In genomic region chr6:52893811-52894500, GRCm38 (mm10) we compare ENCODE assay signal across 8 mouse cellular contexts.
DNase-seq lines count a peak whose midpoint lies in the region; ATAC-seq lines count a peak whose summit lies in the region.
"Had no signal": no experiment of that assay in that cellular context is flagged by ENCODE, and none has a peak within 500 bp of the region (broad histone marks: within the 10 kb centered on the region; RNA-seq: fewer than 3 reads in every experiment).

No protein-coding gene starts in this region.

- H3K4me1 ChIP-seq in neural tube, embryonic 11.5 days (ENCODE audit: control insufficient read depth, insufficient read depth, low read length) = peaks cover 15% of the 10 kb centered on the region
- H3K4me1 ChIP-seq in forebrain, embryonic 15.5 days = peaks cover 27% of the 10 kb centered on the region
- no peaks in the 10 kb centered on the region for H3K4me1 ChIP-seq in stomach, embryonic 16.5 days (ENCODE audit: control insufficient read depth, insufficient read depth, low read length)

- no peak overlapping the region for H3K27ac ChIP-seq in neural tube, embryonic 11.5 days (ENCODE audit: low read depth, low read length)
- H3K27ac ChIP-seq in forebrain, embryonic 15.5 days (replicated peaks) = peak overlapping the region; percentile 54
- no peak overlapping the region for H3K27ac ChIP-seq in stomach, embryonic 16.5 days (ENCODE audit: low read length)
- H3K27ac ChIP-seq: limb, embryonic 15.5 days had no signal

- no peak overlapping the region for H3K4me3 ChIP-seq in neural tube, embryonic 11.5 days (ENCODE audit: low read depth, low read length)
- H3K4me3 ChIP-seq in forebrain, embryonic 15.5 days = no peak overlapping the region
- no peak overlapping the region for H3K4me3 ChIP-seq in stomach, embryonic 16.5 days (replicated peaks; ENCODE audit: low read length)
- H3K4me3 ChIP-seq: limb, embryonic 15.5 days had no signal

- no peaks in the 10 kb centered on the region for H3K36me3 ChIP-seq in neural tube, embryonic 11.5 days (ENCODE audit: control insufficient read depth, insufficient read depth, low read length)
- H3K36me3 ChIP-seq in forebrain, embryonic 15.5 days = no peaks in the 10 kb centered on the region
- no peaks in the 10 kb centered on the region for H3K36me3 ChIP-seq in stomach, embryonic 16.5 days (ENCODE audit: control insufficient read depth, insufficient read depth, low read length)

- WGBS in neural tube, embryonic 11.5 days = 38% methylated on average over 9 of the region's 9 CpGs
- WGBS in forebrain, embryonic 15.5 days = 9% methylated on average over 9 of the region's 9 CpGs
- WGBS in stomach, embryonic 16.5 days = 58% methylated on average over 9 of the region's 9 CpGs

- peak; percentile 15 for DNase-seq in neural tube, embryonic 11.5 days (ENCODE audit: low spot score)
- no peak for DNase-seq in neural tube, embryonic 10.5 days (ENCODE audit: extremely low spot score, low spot score)
- DNase-seq in layer of hippocampus, adult 8-10 months (ENCODE audit: low spot score in 2 of 2) = peak; percentile 29 to 39
- no peak for DNase-seq in frontal cortex, postnatal 14 days (ENCODE audit: low spot score in 2 of 2)
- no peak for DNase-seq in kidney, postnatal 36 days

- H3K4me2 ChIP-seq in neural tube, embryonic 11.5 days (ENCODE audit: low read depth) = no peak overlapping the region
- peak overlapping the region; percentile 39 for H3K4me2 ChIP-seq in forebrain, embryonic 15.5 days (replicated peaks)
- peak overlapping the region; percentile 3; the same call in 1 of the 2 replicates for H3K4me2 ChIP-seq in stomach, embryonic 16.5 days (ENCODE audit: low read depth, low read length)
- H3K4me2 ChIP-seq: limb, embryonic 15.5 days had no signal

- peak; percentile 79 for ATAC-seq in neural tube, embryonic 11.5 days (ENCODE audit: insufficient read depth, low FRiP score, low TSS enrichment)
- peak; percentile 90 for ATAC-seq in forebrain, embryonic 15.5 days (replicated peaks)
- ATAC-seq in stomach, embryonic 16.5 days (ENCODE audit: insufficient read depth, low FRiP score) = no peak

- no peaks in the 10 kb centered on the region for H3K27me3 ChIP-seq in neural tube, embryonic 11.5 days (ENCODE audit: control insufficient read depth, insufficient read depth, low read length)
- H3K27me3 ChIP-seq in forebrain, embryonic 15.5 days = peaks cover 12% of the 10 kb centered on the region; the same call in 1 of the 2 replicates
- no peaks in the 10 kb centered on the region for H3K27me3 ChIP-seq in stomach, embryonic 16.5 days (ENCODE audit: control insufficient read depth, insufficient read depth, low read length)
- H3K27me3 ChIP-seq: limb, embryonic 15.5 days had no signal

- no peaks in the 10 kb centered on the region for H3K9me3 ChIP-seq in neural tube, embryonic 11.5 days (ENCODE audit: control insufficient read depth, low read length)
- no peaks in the 10 kb centered on the region for H3K9me3 ChIP-seq in forebrain, embryonic 15.5 days
- no peaks in the 10 kb centered on the region for H3K9me3 ChIP-seq in stomach, embryonic 16.5 days (replicated peaks; ENCODE audit: control insufficient read depth, low read length)
- H3K9me3 ChIP-seq: limb, embryonic 15.5 days had no signal

- no peak overlapping the region for H3K9ac ChIP-seq in neural tube, embryonic 11.5 days (ENCODE audit: low read length)
- H3K9ac ChIP-seq in forebrain, embryonic 15.5 days (replicated peaks) = no peak overlapping the region
- H3K9ac ChIP-seq in stomach, embryonic 16.5 days (ENCODE audit: low read length) = no peak overlapping the region
- H3K9ac ChIP-seq: limb, embryonic 15.5 days had no signal

Comparison
In these comparisons a context has a peak if more than half of its experiments do, and no peak if none do; other contexts are left out.
1. DNase-seq: peak in neural tube, embryonic 11.5 days (single experiment) and layer of hippocampus, adult 8-10 months (2 of 2); none in neural tube, embryonic 10.5 days (single experiment), frontal cortex, postnatal 14 days (0 of 2) and kidney, postnatal 36 days (0 of 2).